Mouse (Mus musculus): Measurements from ENCODE around the gene Gm45521.

DNA sequence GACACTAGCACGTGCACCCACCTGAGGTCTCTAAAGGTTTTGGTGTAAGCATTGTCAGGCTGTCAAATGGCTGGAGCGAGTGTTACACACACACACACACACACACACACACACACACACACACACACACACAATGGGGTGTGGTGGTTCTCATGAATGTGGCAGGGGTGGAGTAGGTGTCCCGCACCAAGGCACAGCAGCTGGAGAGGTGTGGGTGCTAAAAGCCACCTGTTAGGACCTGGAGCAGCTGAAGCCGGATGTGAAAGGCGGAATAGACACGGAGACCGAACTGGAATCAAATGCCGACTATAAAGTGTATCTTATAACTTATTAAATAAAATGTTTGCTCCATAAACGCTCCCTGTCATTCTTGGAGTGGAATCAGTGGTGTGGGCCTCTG lies 5.9 kb upstream of the Gm45521 start:
- TF ChIP-seq CTCF (IDR thresholded peaks at IDR 0.05; ENCODE audit: borderline replicate concordance, control insufficient read depth, extremely low read depth, insufficient read depth, low read length, poor library complexity) (no peak), POLR2A (IDR thresholded peaks at IDR 0.05; ENCODE audit: control insufficient read depth, extremely low read depth, insufficient read depth, low read length, poor library complexity) (no peak)
